Mouse (Mus musculus) gastrocnemius, postnatal 4 days (tissue): ENCODE measurements around the gene Ctu1. TPM values are rescaled to one million over a fixed set of nuclear protein-coding genes. Genes with fewer than 3 reads are reported as not detected.
"Not testable (repeated sequence)": the region's sequence is repeated elsewhere in the genome, so short reads cannot be mapped to it uniquely, and the experiment has no call there.

Source experiments
- DNase-seq, 2 experiments: peaks; one replicate each; pipeline ENCODE4 v3.0.0; 2021 to 2022; ENCODE audit warnings: low spot score in 2 of 2, mixed read lengths in 2 of 2
- long read RNA-seq, 2 experiments: library from polyadenylated mRNA; stranded (forward); transcript quantifications; one replicate each; pipeline ENCODE4 v2.0.0; 2021
- total RNA-seq, 2 experiments: library from RNA; stranded (reverse); gene quantifications; 2 replicates each; pipeline ENCODE4 v1.2.3; 2021

Gene Ctu1
- 1 to 10 TPM; 4.9 to 5.4 TPM for total RNA-seq
- long read RNA-seq, experiment 1, transcript Ctu1-201 (3 exons, 2,475 nt), result major isoform, 6 of 6 reads
- long read RNA-seq, experiment 1, partial matches to known transcripts, result 0 of 6 reads
- long read RNA-seq, experiment 1, other reads (novel, unspliced or antisense), result 0 of 6 reads
- long read RNA-seq, experiment 2, transcript Ctu1-201 (3 exons, 2,475 nt), result major isoform, 9 of 10 reads
- long read RNA-seq, experiment 2, partial matches to known transcripts, result 1 of 10 reads
- long read RNA-seq, experiment 2, other reads (novel, unspliced or antisense), result 0 of 10 reads

DNA sequence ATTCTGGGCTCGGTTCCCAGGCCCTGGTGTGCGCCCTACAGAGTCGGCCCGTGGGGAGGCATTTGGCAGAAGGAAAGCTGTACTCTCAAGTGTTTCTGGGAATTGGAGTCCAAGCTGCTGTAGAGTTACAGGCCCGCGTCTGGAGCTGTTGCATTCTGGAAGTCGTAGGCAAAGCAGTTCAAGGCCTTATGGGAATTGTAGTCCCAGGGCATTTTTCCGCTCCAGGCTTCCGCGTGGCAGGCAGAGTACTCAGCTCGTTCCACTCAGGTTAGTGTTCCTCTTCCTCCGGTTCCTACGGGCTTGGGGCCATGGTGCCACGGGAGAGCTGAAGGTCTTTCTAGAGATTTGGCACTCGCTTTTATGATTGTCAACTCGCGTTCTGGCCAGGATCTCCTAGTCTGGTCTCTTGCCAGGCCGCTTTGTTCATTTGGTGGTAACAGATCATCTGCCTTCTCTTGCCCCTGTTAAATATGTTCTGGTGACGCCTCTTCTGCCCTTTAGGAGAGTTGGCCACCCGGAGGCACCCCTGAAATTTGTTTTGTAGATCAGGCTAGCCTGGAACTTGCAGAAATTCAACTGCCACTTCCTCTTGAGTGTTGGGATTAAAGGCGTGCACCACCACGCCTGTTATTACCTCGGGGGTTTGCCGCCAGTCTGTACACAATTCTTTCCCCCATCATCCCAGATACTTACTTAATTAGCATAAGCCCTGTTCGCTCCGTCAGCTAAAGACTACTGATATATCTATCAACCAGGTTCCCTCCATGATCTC lies at the start of gene Ctu1:
Ctu1 (plus strand) TSS at position 208 of the 772 bp plus-strand sequence.
- DNase-seq, result peak; percentile 75 to 91

DNA sequence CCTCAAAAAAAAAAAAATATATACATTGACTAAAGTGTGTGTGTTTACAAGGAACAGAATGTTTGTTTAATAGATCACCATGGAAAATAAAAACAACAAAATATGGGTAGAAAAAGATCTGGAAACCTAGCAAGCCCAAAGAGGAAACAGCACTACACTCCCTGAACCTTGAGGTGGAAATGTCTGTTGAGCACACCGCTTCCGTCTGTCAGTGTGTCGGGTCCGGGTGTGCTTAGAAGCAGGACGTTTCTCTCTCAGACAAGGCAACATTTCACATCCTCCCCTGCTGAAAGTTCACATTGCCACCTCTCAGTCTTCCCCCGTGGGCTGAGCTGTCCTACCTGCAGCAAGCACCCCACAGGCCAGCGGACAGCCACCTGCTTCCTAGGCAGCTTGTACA lies 48.9 kb upstream of the Ctu1 start:
- DNase-seq, result no peak

DNA sequence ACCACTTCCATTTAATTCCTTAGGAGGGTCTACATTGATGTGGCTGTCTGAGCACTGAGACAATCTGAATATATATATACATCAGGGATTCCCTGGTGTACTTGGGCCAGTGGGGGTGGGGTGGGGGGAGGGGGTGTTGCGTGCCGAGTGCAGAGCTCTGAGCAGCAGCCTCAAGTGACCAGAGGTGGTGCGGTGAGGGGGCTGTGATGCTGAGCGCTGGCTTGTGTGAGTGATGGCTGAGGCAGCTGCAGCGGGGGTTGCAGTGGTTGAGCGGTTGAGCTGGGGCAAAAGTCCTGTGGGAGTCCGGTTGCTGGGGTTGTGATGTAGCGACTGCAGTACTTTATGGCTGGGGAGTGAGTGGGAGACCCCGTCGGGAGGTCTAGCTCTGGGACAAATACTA lies 48.0 kb upstream of the Ctu1 start:
- no peak for DNase-seq

DNA sequence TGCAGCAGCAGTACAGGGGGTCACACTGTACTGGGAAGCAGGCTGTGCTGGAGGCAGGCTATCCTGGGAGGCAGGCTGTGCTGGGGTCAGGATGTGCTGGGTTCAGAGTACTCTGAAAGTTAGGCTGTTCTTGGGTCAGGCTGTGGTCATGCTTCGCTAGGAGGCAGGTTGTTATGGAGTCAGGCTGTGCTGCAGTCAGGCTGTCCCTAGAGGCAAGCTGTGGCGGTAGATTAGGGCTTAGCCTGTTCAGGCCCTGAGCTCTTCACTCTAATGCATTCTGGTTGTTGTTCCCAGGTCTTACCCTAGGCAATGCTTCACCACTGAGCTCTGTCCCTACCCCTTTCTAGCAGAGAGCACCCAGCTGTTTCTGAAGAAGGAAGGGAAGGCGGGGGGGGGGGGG lies 46.8 kb upstream of the Ctu1 start:
- no peak for DNase-seq

DNA sequence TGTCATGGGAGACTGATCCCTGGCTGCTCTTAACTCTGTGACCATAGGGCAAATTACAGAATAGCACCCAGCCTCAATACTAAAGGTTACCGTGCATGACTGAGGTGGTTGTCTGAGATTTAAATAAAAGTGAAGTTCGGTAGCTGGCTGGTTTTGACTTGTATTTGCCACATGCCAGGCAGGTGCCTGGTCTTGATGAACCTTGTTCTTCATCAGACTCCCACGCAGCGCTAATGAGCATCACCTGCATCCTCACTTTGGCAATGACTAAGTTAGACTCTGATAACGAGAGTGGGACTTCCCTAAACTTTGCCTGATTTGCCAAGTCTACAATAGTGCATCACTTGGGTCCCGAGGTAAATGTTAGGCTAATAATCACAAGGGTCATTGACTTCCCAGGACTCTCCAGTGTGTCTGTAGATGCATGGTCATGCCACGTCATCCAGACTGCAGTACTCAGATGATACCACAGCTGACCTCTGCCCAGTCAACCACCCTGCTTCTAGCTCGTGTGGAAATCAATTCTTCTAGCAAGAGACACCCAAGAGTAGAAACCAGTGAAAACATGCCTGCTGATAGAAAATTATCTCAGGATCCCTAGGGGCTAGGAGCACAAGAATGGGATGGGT lies 45.9 kb upstream of the Ctu1 start:
- DNase-seq, result no peak

DNA sequence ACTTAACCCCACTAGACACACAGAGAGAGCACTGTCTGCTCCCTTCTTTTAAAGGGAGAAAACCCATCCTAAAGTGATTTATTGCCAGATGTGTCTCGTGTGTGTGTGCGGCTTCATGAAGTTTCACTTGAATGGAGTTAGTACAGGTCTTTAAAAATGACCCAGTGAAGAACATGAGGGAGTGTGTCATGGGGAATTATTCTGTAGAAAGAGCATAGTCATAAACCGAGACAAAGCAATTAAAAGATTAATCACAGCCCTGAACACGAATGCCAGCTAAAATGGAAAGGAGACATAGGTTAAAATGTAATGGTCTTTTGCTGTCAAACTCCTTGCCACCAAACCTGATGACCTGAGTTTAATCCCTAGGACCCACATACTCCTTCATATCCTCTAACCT lies 37.9 kb upstream of the Ctu1 start:
- no peak for DNase-seq

DNA sequence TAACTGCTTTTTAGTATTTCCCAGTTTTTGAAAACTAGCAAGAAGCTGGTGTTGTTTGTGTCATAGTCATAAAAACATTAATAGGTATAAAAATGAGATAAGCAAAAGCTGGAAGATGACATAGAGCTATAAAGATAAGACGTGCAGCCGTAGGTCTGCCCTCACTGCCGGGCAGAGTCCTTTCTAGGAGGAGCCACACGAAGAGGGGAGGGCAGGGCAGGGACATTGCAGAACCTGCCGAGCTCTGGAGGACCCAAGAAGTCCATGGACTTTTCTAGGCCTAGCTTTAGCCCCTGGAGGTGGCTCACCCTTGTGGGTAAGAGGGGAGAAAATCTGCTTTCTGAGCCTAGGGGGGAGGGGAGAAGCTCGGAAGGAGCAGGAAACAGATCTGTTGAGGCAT lies 37.3 kb upstream of the Ctu1 start, which contains the start of gene Ceacam18:
Ceacam18 (plus strand) TSS at position 208 of the 400 bp plus-strand sequence.
- no peak for DNase-seq

DNA sequence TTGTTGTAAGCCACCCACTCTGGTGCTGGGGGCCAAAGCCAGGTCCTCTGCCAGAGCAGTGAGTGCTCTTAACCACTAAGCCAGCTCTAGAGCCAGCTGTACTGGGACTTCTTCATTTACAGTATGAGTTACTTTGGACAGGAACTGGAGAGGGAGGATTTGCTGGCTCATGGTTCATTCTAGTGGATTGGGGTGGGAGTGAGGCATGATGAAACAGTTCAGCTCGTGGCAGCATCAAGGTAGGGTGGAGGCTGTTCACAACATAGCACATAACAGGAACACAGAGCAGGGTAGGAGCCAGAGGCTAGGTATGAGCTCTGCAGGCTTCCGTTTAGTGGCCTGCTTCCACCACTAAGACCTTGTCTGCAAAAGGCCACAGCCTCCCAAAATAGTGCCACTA lies 35.6 kb upstream of the Ctu1 start:
- no peak for DNase-seq

DNA sequence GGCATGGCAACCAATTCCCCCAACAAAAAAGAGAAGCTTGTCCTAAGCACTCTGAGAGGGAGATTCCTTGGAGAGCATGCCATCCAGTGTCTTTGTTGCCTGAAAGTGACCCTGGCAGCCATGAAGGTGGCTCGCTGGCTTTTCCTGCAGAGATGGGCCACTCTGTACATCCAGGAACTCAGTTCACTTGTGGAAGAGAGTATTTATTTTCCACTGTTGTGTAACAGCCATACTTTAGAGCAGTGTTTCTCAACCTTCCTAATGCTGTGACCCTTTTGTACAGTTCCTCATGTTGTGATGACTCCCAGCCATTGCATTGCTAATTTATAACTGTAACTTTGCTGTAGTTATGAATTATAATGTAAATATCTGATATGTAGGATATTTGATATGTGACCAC lies 34.7 kb upstream of the Ctu1 start:
- DNase-seq, result no peak

DNA sequence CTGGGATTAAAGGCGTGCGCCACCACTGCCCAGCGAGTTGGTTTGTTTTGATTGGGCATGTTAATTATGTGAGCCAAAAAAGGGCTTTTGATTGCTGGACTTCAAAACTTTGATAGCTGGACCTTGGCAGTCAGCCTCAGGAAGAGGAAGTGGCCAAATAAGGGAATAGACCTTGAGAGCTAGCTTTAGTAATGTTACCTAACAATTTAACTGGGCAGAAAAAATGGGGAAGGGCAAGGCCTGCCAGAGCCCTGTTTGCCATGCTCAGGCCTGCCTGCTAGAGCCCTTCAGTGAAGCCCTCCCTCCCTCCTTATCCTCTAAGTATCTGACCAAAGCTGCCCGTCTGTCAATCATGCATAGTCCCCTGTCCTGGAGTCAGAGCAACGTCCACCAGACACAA lies 29.2 kb upstream of the Ctu1 start:
- no peak for DNase-seq

DNA sequence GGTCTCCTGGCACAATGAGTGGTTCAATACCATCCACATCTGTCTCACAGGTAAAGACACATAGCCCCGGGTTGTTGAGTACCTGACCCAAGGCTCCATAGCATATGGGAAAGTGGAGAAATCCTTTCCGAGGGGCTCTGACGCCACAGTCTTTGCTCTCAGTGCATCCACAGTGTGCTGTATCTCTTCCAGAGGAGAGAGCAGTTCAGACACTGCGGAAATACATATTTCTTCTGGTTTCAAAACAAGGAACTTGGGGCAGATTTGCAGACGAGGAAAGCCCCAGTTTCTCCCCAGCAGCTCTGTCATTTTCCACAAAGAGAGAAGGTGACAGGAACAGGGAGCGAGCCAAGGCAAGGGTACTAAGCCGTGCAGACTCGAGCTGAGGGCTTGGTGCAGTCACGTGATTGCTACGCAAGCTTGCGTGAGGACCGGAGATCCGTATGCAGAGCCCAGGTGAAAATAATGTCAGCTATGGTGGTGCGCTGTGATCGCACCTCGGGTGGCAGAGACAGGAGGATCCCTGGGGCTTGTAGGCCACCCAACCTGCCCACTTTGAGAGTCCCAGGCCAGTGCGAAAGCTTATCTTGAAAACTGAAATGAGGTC lies 28.7 kb upstream of the Ctu1 start:
- DNase-seq, result no peak

DNA sequence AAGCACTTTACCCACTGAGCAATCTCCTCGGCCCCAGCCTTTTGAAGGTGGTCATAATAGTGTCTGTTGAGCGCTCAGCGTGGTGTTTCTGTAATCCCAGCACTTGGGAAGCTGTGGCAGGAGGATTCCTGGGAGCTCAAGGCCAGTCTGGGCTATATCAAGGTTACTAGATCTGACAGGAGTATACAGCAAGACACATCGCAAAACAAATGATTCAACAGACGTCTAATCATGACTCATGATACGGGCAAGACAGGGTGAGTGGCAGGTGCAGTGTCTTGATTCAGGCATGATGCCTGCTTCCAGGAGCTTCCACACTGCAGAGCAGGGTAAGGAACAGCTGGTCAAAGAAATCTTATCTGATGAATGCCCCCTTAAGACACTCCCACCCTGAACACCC lies 19.1 kb upstream of the Ctu1 start:
- no peak for DNase-seq

DNA sequence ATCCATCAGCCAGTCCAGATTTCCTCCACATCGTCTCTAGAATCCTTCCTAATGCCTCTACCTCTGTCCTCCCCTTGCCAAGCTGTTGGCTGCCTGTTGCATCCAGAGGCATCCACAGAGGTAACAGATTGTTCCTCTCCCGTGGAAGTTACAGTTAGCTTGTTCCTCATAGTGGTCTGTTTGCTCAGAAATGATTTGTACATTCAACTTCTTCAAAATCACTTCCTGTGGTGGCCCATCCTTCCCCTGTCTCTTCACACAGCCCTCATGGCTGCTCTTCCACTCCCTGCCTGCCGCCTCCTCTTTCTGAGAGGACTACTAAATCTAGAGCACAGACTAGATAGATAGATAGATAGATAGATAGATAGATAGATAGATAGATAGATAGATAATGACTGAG lies 17.3 kb upstream of the Ctu1 start:
- DNase-seq, result no peak

DNA sequence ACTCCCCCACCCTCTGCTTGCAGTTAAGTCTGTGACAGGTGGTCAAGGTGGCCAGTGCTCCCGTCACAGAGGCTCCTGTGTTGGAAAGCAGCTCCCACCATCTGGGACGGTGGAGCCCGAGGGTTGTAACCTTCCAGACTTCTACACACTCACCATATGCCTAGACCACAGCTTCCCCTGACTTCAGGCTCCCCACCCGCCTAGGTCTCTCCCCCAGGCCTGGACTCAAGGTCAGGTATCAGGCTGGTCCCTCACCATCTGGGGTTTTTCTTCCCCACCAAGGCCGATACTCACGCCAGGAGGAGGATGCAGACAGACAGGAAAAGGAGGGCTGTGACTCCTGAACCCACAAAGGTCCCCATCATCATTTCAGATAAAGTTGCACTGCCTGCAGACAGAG lies 15.6 kb upstream of the Ctu1 start:
- DNase-seq, result no peak

DNA sequence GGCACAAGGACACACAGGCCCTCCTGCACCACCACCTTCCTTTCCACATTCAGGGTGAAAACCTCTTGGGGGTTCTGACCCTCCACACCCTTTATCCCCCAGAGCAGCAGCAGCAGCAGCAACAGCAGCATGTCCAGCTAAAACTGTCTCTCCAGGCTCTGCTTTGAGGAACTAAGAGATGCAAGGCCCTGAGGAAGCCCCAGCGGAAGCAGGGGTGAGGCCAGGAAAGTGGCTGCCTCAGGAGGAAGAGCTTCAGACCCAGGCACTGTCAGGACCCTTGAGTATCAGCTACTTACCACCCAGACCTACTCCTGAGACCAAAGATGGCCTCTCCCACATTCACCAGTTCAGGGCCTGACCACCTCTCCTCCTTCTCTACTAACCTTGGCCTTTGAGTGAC lies 11.8 kb upstream of the Ctu1 start, which contains the start of gene Siglece:
Siglece (minus strand) TSS at position 160 of the 400 bp plus-strand sequence.
- no peak for DNase-seq

DNA sequence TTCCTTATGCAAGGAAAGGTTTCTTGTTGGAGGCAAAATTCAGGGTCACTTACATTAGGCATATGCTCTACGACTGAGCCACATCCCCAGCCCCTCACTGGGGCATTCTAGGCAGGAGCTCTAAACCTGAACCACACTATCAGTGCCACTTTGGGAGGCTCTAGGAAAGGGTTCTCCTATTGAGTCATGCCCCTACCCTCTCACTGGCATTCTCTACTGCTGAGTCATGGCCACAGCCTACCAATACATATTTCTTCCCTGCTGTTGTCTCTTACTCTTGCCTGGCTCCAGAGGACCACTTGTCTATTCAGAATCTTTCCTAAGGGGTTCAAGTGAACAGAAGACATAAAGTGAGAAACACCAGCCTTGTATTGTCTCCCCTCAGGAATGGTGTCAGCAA lies 9.0 kb upstream of the Ctu1 start:
- DNase-seq, result no peak

DNA sequence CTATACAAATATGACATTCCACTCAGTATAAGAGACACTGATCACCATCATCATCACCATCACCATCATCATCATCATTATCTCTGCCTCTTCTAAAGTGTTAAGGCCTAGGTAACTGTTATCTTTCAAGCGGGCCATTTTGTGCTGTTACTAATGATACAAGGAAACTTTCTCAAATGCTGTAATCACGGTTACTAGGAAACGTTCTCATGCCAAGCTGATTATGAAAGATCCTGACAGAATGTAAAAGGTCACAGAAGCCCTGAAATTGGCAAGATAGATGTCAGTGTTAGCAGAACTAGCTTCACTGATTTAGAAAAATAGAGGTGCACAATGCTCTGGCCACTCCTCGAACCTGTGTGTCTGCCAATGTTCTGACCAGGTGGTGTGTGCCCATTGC lies 4.6 kb upstream of the Ctu1 start:
- not testable (repeated sequence) for DNase-seq

DNA sequence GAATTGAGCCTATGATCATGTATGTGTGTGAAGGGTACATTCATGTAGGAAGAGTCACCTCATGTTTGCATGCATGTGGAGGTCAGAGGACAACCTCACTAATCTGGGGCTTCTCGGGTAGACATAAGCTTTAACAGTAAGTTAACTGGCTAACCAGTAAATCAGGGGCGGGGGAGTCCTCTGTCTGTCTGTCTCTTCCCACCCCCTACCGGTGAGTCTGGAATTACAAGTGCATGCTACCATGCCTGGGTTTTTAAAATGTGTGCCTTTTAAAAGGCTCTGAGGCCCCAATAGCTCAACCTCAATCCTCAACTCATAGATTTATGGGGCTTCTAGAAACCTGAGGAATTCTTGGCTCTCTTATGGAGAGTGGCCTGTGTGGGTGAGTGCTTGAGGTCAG lies 3.2 kb upstream of the Ctu1 start:
- no peak for DNase-seq

DNA sequence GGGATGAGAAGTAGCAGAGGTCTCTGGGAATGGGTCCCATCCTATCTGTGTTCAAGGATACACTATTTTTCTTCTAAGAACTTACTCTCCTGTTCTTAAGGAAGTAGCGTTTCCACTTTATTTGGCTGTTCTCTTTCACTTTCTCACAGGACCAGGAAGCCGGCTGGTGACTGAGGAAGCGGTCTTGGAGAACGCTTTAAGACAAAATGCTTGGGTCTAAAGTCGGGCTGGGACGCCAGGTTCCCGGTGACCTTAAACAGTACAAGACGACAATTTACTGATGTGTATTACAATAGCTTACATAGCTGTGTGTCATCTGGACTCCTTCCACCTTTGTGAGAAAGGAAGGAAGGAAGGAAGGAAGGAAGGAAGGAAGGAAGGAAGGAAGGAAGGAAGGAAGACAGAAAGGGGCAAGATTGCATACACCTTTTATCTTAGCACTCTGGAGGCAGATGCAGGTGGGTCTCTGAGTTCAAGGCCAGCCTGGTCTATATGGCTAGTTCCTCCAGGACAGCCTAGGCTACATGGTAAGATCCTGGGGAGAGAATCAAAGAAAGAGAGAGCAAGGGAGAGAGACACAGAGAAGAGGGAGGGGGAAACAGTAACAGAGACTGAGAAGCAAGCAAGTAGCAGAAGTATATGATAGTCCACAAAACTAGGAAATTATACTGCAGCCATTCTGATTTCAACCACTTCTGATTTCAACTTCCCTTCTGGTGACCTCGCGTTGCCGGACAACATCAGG lies 580 bp upstream of the Ctu1 start:
- no peak for DNase-seq

DNA sequence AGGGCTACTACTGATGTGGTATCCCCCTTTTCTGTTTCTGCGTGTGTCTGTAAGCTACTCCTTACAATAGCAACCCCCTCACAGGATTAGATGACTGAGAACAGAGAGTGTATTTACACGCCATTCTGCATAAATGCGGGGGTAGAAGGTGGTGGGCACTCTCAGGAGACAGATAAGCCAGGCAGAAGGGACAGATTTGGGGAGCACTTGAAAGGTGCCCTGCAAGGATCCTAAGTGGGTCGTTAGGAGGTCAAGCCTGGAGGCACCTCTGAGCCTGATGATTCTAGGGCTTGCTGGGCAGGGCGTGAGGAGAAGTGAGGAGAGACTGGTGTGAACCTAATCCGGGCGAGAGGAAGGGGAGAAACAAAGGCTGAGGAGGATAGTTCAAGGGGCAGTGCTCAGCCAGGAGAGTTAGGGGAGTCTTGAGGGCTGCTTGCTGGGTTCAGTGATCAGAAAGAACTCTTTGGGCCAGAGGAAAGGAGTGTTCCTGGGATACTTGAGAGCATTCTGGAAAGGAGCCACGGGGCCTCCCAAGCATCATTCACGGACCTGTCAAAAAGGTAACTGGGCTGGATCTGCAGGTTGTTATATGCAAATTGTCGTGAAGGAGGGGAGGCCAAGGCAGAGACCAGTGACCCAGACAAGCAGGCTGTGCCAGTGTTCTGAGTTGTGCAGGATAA lies 905 bp downstream of the Ctu1 start:
- no peak for DNase-seq

DNA sequence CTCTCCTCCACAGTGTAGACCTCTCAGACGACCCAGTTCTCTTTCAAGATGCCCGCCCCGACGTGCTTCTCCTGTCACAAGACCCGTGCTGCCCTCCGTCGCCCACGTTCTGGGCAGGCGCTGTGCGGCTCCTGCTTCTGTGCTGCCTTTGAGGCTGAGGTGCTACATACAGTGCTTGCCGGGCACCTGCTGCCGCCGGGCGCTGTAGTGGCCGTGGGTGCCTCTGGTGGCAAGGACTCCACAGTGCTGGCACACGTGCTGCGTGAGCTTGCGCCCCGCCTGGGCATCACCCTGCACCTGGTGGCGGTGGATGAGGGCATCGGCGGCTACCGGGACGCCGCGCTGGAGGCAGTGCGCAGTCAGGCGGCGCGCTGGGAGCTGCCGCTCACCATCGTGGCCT lies 3.3 kb downstream of the Ctu1 start:
- no peak for DNase-seq
